Mouse (Mus musculus) T-helper 17 cell (primary cell): ENCODE data around the gene Mylk2.

Source experiments
- in situ Hi-C, 2 experiments: fragments of 300-600 bp; cut with MboI, MseI; formaldehyde crosslinking; loops; 1 replicate in 1 of 2; 2 replicates in 1 of 2; pipeline ENCODE4 v1.15.1; 2025; ENCODE audit warnings: high pct_unique_total_duplicates in 2 of 2

Gene Mylk2

GRCm38 (mm10) chr2:152911432-152911831 is 280 bp downstream of the Mylk2 start:
- in situ Hi-C loops, result loop anchor here (5.0 kb wide), 2 partner anchors 106 to 231 kb away; partner anchors contain the start of gene Pdrg1 (in 1 of the 2)

DNA sequence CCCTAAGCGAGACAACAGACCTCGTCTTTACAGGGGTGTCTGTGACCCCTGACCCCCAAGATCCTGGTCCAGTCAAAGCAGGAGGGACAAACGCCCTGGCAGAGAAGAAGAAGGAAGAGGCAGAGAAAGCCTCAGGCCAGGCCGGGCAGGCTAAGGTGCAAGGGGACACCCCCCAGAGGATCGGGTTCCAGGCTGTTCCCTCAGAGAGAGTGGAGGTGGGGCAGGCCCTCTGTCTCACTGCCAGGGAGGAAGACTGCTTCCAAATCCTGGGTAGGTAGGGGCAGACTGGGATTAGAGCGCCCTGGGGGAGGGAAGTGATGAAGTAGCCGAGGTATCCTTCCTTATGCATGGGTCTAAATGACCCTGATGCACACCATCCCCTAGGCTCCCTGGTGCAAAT is 2.3 kb downstream of the Mylk2 start:
- in situ Hi-C loops, result loop anchor here (5.0 kb wide), 2 partner anchors 104 to 229 kb away; partner anchors contain the start of gene Pdrg1 (in 1 of the 2)

DNA sequence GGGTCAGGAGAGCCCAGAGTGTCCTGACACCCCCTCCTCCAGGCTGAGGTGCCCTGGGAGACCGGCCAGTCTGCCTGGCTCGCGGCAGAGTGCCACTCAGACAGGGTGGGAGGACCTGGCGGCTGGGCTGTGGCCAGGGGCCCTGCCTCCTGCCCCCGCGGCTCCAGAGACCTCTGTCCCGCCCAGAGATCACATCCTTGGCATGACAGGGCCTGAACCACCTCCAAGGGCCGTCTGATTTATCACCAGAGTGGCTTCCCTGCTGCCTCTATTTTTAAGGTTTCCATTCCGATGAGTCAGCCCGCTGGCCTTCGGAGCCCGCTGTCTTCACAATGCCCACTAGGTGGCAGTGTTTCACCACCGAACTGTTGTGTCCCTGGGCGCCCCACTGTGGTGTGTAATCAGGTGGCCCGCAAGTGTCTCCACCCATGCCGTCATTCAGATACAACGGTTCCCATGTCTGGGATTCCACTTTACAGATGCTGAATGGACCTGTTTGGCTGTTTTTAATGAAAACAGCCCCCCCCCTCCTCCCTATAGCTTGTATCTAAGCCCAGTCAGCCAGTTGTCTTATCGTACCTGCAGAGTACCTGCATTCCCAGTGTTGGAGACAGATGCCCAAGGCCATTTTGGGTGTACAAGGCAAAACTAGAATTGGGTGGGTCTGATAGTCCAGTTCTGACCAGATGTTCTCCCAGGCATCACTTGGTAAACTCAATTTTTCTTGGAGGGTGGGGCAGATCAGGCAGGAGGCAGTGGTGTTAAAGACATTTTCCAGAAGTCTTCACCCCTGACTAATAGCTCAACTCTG is 3.4 kb downstream of the Mylk2 start:
- in situ Hi-C loops, result loop anchor here (5.0 kb wide), 3 partner anchors 103 to 228 kb away; partner anchors contain the start of gene Pdrg1 (in 1 of the 2)

- in situ Hi-C loops, result loop anchor here in 1 of 2 experiments (5.0 kb wide), 1 partner anchor 107 kb away; no protein-coding TSS in a partner anchor
These were observed 4.3 kb downstream of the Mylk2 start for GRCm38 (mm10) chr2:152915453-152915852.

DNA sequence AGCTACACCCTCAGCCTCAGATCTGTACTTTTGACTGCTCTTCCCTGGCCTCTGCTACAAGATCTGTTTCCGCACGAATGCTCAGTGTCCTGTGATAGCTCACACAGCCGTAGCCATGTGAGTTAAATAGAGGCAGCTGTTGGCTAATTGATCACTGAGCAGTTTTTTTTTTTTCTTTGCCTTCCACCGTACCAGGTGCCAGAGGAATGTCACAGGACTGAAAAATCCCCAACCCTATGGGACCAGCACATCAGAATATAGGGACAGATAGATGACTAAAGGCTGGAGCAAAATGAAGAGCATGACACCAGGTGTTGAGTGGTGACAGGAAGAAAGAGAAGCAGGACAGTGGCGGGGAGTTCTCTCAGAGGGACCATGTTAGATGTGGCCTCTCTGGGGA is 5.0 kb downstream of the Mylk2 start:
- in situ Hi-C loops, result loop anchor here in 1 of 2 experiments (5.0 kb wide), 1 partner anchor 106 kb away; no protein-coding TSS in a partner anchor

- in situ Hi-C loops, result loop anchor here in 1 of 2 experiments (5.0 kb wide), 1 partner anchor 105 kb away; no protein-coding TSS in a partner anchor
These were observed 6.5 kb downstream of the Mylk2 start for GRCm38 (mm10) chr2:152917671-152918070.

DNA sequence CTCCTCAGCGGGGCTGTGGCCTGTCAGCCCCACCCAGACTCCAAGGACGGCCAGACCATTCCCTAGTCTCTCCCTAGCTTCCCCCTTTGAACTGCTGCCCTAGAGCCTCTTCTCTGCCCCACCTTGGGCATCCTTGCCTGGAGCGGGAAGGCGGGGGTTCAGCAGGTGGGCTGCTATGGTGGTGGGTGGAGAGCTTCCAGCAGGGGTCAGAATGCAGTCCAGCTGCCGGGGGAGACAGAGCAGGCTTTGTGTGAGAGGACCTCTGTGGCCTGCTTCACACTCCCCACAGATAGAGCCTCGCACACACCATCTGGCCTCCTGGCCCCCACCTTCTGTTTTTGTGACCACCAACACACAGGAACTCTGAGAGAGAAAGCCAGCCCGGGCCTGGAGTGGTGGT is 11.2 kb downstream of the Mylk2 start:
- in situ Hi-C loops, result no loop called here

- in situ Hi-C loops, result no loop called here
These were observed 12.5 kb downstream of the Mylk2 start for GRCm38 (mm10) chr2:152923621-152924020.

GRCm38 (mm10) chr2:152924128-152924527 is 13.0 kb downstream of the Mylk2 start:
- in situ Hi-C loops, result no loop called here

GRCm38 (mm10) chr2:152924543-152924942 is 13.4 kb downstream of the Mylk2 start:
- in situ Hi-C loops, result no loop called here

GRCm38 (mm10) chr2:152925189-152925872 is 14.2 kb downstream of the Mylk2 start:
- in situ Hi-C loops, result no loop called here

DNA sequence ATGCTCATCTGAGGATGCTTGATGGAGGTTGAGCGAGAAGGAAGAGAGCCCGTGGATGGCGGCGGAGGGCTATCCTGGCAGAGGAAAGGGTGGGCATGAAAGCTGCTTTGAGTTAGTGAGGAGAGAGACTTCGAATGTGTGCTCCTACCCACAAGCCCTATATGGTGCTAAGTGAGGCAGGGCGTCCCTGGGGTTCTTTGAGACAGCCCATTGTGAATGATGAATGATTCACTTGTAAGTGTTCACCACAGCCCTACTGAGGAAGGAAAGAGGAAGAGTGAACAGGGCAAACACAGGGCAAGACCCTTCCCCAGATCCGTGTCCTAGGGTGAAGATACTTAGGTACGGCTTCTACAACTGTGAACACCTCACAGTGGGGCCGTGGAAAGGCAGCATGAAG is 15.7 kb downstream of the Mylk2 start:
- in situ Hi-C loops, result no loop called here

DNA sequence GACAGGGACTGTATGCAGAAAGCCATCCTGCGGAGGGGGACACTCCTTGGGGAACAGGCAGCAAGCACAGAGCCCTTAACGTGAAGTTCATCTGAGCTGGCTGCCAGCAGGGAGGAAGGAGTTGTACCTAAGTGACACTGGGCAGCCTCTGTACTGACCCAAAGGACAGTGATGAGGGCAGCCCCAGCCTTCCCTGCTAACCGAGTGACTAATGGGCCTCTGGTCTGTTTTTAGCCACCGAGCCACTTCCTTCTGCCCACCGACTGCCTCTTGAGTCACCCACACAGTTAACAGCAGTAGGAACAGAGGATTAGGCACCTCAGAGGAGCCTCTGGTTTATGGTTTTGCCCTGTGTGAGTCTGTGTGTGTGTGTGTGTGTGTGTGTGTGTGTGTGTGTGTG is 16.2 kb downstream of the Mylk2 start:
- in situ Hi-C loops, result no loop called here

DNA sequence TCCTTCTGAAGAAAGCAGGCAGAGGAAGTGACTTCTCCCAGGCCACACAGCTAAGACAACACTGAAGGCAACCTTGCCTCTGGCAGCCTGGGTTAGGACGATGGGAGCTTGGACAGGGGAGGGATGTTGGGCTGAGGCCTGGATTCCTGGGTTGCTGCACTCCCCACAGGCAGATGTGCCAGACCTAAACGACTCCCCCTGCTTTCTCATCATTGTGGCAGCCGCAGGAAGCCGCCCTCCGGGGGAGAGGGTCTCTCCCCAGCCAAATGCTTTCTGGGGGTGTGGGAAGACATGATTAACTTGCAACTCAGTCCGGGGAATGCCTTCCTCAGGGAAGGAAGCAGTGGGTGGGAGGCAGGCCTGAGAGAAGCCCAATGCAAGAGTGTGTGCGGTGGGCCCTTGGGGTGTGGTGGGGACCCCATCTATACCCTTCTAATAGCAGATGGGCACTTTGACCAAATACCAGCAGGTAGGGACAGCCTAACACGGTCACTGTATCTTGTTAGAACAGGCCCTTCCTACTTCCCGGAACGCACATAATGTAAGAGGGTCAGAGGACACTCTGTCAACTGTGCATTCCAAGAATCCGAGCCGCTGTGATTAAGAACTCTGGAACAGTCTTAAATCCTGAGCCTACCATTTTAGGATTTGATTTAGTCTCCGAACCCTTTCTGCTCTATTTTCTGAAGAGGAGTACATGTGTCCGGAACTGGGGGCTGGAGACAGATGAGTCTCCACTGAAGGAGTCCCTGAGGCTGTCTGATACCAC is 17.3 kb downstream of the Mylk2 start:
- in situ Hi-C loops, result no loop called here

DNA sequence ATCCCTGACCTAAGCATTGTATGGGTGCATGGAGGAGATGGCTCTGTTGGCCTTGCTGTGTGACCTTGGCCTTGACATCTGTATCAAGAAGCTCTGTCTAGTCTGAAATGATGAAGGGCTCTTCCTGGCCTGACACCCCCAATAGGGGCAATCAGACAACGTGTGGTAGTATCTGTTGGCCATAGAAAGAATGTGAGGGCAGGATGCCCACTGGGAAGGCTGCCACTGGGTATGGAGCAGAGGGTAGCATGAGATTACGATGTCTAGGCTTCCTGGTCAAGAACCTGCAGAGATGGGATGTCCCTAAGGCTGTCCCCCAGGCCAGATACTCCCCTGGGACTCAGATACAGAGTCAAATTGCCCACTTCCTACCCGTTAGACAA is 17.8 kb downstream of the Mylk2 start:
- in situ Hi-C loops, result no loop called here

DNA sequence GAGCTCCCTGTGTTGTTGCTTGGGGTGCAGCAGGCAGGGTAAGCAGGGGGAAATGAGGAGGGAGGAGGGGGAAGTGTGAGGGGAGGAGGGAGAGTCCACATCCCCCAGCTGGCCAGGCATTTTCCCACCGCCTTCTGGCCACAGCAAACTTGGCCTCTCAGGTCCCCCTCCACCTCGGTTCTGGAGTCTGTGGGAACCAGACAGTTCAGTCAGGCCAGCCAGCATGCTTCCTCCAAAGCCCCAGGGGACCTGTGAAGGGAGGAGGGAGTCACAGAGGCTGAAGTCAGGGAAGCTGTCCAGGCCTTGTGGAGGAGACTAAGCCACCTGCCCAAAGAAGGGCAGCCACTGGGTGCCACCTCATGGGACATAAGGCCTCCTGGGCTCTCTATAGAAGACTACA is 19.1 kb downstream of the Mylk2 start:
- in situ Hi-C loops, result no loop called here

DNA sequence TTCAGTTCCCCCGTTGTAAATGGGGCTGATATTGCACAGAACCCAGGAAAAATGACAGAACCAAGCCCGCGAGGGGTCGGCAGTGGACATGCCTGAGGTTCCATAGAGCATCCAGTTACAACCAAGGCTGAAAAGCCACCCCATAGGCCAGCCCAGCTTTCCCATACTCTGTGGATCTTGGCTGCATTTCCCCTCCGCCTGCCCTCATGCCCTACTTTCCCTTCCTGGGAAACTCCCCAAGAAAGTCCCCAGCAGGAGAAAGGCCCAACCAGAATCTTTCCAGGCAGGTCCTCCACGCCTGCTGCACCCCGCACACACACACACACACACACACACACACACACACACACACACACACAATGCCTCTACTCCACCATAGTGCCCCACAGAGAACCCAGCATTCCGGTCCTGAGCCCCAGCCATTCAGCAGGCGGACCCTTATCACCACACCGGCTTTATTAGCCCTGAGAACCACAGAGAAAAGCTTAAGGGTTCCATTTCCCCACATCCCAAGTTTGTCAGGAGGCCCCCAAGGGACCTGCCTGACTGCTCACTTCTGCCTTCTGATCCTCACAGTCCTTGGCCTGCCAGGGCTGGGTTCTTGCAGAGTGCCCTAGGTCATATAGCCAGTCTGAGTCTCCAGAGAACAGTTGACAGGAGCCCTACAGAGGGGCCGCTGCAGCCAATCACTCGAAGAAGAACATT is 20.5 kb downstream of the Mylk2 start:
- in situ Hi-C loops, result no loop called here

- in situ Hi-C loops, result no loop called here
These were observed 21.9 kb downstream of the Mylk2 start, which contains the start of gene Foxs1 for GRCm38 (mm10) chr2:152933048-152933447. Gene Foxs1 (minus strand): TSS chr2:152933208.

DNA sequence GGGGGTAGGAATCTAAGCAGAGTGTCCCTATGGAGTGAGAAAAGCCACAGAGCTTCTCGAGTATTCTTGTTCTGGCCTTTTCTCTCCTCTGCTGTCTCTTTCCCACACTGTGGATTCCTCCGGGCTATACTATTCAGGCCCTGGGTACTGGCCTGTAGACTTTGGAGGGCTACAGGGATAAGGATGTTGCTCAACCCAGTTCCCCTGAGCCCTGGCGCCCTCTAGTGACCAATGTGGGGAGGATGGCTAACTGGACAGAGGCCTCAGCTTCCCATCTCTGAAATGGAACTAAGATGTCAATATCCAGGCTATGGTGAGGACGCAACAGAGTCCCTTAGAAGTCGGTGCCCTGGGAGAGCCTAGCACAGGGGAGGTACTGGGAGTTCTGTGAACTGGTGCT is 22.5 kb downstream of the Mylk2 start:
- in situ Hi-C loops, result no loop called here

- in situ Hi-C loops, result loop anchor here in 1 of 2 experiments (5.0 kb wide), 1 partner anchor 98 kb away; no protein-coding TSS in a partner anchor
These were observed 28.7 kb downstream of the Mylk2 start for GRCm38 (mm10) chr2:152939846-152940245.

GRCm38 (mm10) chr2:152941106-152941505 is 30.0 kb downstream of the Mylk2 start:
- in situ Hi-C loops, result loop anchor here in 1 of 2 experiments (5.0 kb wide), 1 partner anchor 99 kb away; no protein-coding TSS in a partner anchor
